Mouse (Mus musculus): Measurements from ENCODE around the gene Tmem120a. TPM values are rescaled to one million over a fixed set of nuclear protein-coding genes. Genes with fewer than 3 reads are reported as not detected.

Tmem120a gene
- total RNA-seq, 1 experiment from 2014 or later: 19.1 TPM

Other genes starting within 250 kb of the Tmem120a start
- gene Hip1, start 199.3 kb downstream of the Tmem120a start, total RNA-seq (2017): 136 to 193 TPM (median 152 TPM) in 3 replicates
- gene Ccl26, start 180.9 kb downstream of the Tmem120a start, total RNA-seq (2017): not detected in 3 replicates
- gene Ccl24, start 171.4 kb downstream of the Tmem120a start, total RNA-seq (2017): not detected in 3 replicates
- 2.1 to 6.4 TPM (median 3.2 TPM) in 3 replicates for gene Rhbdd2, start 111.8 kb downstream of the Tmem120a start, total RNA-seq (2017)
- gene Por, start 74.4 kb downstream of the Tmem120a start, total RNA-seq (2017): 51.2 to 59.0 TPM (median 57.1 TPM) in 3 replicates
- 1.5 TPM in 1 of 3 replicates, not detected in the others for gene Styxl1, start 33.9 kb upstream of the Tmem120a start, total RNA-seq (2017)
- gene Mdh2, start 34.0 kb upstream of the Tmem120a start, total RNA-seq (2017): 86.0 to 121 TPM (median 119 TPM) in 3 replicates
- gene Srrm3, start 62.4 kb upstream of the Tmem120a start, total RNA-seq (2017): not detected in 3 replicates
- gene Hspb1, start 143.5 kb upstream of the Tmem120a start, total RNA-seq (2017): 1.9 TPM in 1 of 3 replicates, not detected in the others
- 86.4 to 119 TPM (median 100 TPM) in 3 replicates for gene Ywhag, start 190.2 kb upstream of the Tmem120a start, total RNA-seq (2017)
- 1.5 to 1.9 TPM in 2 of 3 replicates, not detected in the other for gene Ssc4d, start 230.1 kb upstream of the Tmem120a start, total RNA-seq (2017)
- not detected in 3 replicates for gene Zp3, start 235.7 kb upstream of the Tmem120a start, total RNA-seq (2017)

Measured in monocyte, adult 5-6 weeks (primary cell).